ENCODE assay signal across 17 mouse cellular contexts in the genomic region with DNA sequence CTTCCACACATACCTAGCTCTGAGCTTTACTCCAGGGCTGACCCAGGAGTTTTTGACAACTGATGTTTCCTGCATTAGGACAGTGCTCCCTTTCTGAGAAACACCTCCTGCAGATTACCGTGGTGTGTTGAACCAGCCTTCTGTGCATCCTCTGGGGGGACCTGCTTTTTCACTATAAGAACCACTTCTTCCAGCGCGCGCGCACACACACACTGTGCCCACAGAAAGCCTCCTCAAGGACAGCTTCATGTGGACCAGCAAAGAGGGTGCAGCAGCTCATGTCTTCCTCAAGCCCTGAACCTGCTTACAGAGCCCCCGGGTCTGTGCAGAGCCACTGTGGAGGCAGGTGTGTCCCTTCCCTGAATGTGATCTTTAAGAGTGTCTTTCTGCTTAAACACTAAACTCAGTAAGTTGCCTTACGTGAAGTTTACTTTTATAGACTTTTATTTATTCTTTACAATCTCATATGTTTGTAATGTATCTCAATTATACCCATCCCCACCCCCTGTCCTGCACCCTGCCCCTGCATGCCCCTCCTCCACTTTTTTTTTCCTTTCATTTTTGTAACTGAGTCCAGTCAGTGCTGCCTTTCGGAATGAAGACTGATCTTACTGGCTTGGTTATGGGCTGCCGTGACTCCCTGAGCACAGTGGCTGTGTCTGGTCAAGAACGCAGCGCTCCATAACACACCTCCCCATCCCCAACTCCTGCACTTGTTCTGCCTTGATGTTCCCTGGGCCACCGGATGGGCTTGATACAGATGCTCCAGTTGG.
"Had no signal": no experiment of that assay in that cellular context is flagged by ENCODE, and none has a peak within 500 bp of the region (broad histone marks: within the 10 kb centered on the region; RNA-seq: fewer than 3 reads in every experiment).

No protein-coding gene starts in this region.

- ATAC-seq: midbrain, embryonic 13.5 days; midbrain, embryonic 15.5 days had no signal

- H3K36me3 ChIP-seq: midbrain, embryonic 15.5 days had no signal

- H3K27ac ChIP-seq: liver, embryonic 14.5 days; midbrain, embryonic 10.5 days; midbrain, embryonic 13.5 days; midbrain, embryonic 15.5 days; neural tube, embryonic 13.5 days; neural tube, embryonic 15.5 days had no signal

- H3K9ac ChIP-seq: liver, embryonic 14.5 days; lung, embryonic 14.5 days; midbrain, embryonic 13.5 days; midbrain, embryonic 15.5 days; neural tube, embryonic 15.5 days had no signal

- H3K4me3 ChIP-seq: midbrain, embryonic 10.5 days; midbrain, embryonic 13.5 days; midbrain, embryonic 15.5 days; myocyte; neural tube, embryonic 13.5 days; neural tube, embryonic 15.5 days had no signal

- H3K4me2 ChIP-seq: lung, embryonic 14.5 days; midbrain, embryonic 13.5 days; midbrain, embryonic 15.5 days; neural tube, embryonic 13.5 days; neural tube, embryonic 15.5 days had no signal

- H3K27me3 ChIP-seq: midbrain, embryonic 13.5 days; midbrain, embryonic 15.5 days; neural tube, embryonic 13.5 days; neural tube, embryonic 15.5 days had no signal

- H3K4me1 ChIP-seq: midbrain, embryonic 13.5 days; midbrain, embryonic 15.5 days had no signal

- H3K9me3 ChIP-seq: midbrain, embryonic 10.5 days; midbrain, embryonic 13.5 days; midbrain, embryonic 15.5 days; neural tube, embryonic 13.5 days; neural tube, embryonic 15.5 days had no signal

- DNase-seq: lung, adult 18-20 months; lung, embryonic 14.5 days; lung, postnatal 10 days; lung, postnatal 4 days; retina, postnatal 1 day; right cerebral cortex, adult 18-20 months; right cerebral cortex, postnatal 25 days; right cerebral cortex, postnatal 4 days; thymus, postnatal 14 days; thymus, postnatal 36 days had no signal
